Mouse (Mus musculus) hindbrain, embryonic 14.5 days (tissue): ENCODE measurements around the gene Pard3b. TPM values are rescaled to one million over a fixed set of nuclear protein-coding genes. Genes with fewer than 3 reads are reported as not detected.

Source experiments
- ATAC-seq: fragments of 200-750 bp; cut with Nextera tagmentation; 2 replicates; pipeline ENCODE4 v1.8.0; 2017; ENCODE audit warnings: moderate number of reproducible peaks, mild to moderate bottlenecking, moderate TSS enrichment, moderate library complexity; ENCODE audit not compliant: low FRiP score
- DNase-seq: peaks from one replicate; pipeline ENCODE4 v3.0.0-alpha.2; 2015; ENCODE audit warnings: low spot score
- H3K27ac ChIP-seq: fragments of 300-500 bp; sonication (generic); 2 replicates; pipeline ENCODE4 v1.5.1; 2014; ENCODE audit warnings: mild to moderate bottlenecking, moderate library complexity
- H3K27me3 ChIP-seq: fragments of 300-500 bp; sonication (generic); 2 replicates; pipeline ENCODE4 v1.6.1; 2014; ENCODE audit warnings: mild to moderate bottlenecking, low read length, mixed read lengths; ENCODE audit not compliant: control insufficient read depth, insufficient read depth
- H3K36me3 ChIP-seq: fragments of 300-500 bp; sonication (generic); replicated peaks from 2 replicates; pipeline ENCODE4 v1.6.1; 2014; ENCODE audit not compliant: control insufficient read depth, insufficient read depth
- H3K4me1 ChIP-seq: fragments of 300-500 bp; sonication (generic); replicated peaks from 2 replicates; pipeline ENCODE4 v1.6.1; 2014; ENCODE audit warnings: antibody characterized with exemption, low read length, mixed read lengths; ENCODE audit not compliant: control insufficient read depth, insufficient read depth
- H3K4me2 ChIP-seq: fragments of 300-500 bp; sonication (generic); replicated peaks from 2 replicates; pipeline ENCODE4 v1.6.1; 2014; ENCODE audit warnings: mild to moderate bottlenecking, moderate library complexity
- H3K4me3 ChIP-seq: fragments of 300-500 bp; sonication (generic); replicated peaks from 2 replicates; pipeline ENCODE4 v1.5.1; 2014; ENCODE audit warnings: mild to moderate bottlenecking, low read length
- H3K9ac ChIP-seq: fragments of 300-500 bp; sonication (generic); 2 replicates; pipeline ENCODE4 v1.6.1; 2014
- H3K9me3 ChIP-seq: fragments of 300-500 bp; sonication (generic); 2 replicates; pipeline ENCODE4 v1.6.1; 2016; ENCODE audit warnings: low read length; ENCODE audit not compliant: control insufficient read depth
- WGBS: fragments of 180-500 bp; shearing (Covaris S2); extraction: QIAGEN DNeasy Blood & Tissue Kit; methylation state at CpG from one replicate; pipeline ENCODE4 v1.1.7; 2014; 5-methylcytosine and 5-hydroxymethylcytosine counted together
- polyA plus RNA-seq: library from polyadenylated mRNA; unstranded; fragments of >200 nt; fragmentation: Nextera tagmentation; extraction: Ambion mirVana; gene quantifications from 2 replicates; pipeline ENCODE4 v1.2.1, GENCODE M21; 2014

Gene Pard3b
- polyA plus RNA-seq, 1 experiment from 2014 or later: 12.3 TPM

DNA sequence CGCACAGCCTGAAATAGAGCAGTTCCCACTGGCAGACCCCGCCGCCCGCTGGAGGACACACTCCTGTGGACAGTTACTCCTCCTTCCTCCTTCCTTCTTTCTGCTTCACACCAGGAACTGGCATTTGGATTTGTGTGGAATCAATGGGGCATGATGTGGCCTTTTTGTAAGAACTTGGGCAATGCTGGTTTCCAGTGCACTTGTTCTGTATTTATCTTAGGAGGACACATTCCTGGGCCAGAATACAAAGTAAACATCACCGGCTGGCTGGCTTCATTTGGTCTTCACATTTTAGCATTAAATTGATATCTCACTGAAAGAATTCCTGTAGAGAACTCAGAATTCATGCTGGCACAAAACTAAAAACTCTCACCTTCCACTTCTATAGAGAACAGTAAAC lies 695.6 kb downstream of the Pard3b start:
- H3K4me2 ChIP-seq: no peak overlapping the region
- no peak overlapping the region for H3K27ac ChIP-seq
- H3K9me3 ChIP-seq: no peaks in the 10 kb centered on the region
- H3K36me3 ChIP-seq: no peaks in the 10 kb centered on the region
- ATAC-seq (no peak), DNase-seq (no peak)
- H3K27me3 ChIP-seq: no peaks in the 10 kb centered on the region
- H3K9ac ChIP-seq: no peak overlapping the region
- H3K4me1 ChIP-seq: no peaks in the 10 kb centered on the region
- 48% methylated on average over 5 of the region's 5 CpGs for WGBS
- no peak overlapping the region for H3K4me3 ChIP-seq

DNA sequence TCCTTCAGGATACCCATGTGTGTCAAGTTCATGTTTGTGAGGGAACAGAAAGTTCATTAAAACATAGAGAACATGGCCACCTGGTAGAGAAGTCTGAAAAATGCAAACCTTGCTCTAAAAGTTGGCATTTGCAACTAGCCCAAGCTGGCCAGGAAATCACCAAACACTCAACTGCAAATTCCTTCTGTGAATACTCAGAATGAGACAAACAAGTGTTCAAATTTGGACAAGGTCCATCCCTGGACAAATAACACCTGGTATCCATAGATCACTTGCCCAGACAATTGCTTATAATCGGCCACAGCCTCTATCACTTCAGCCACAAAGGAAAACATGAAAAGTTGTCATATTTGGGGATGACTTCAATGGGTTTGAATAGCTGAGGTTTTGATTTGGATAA lies 701.6 kb downstream of the Pard3b start:
- Histone ChIP-seq H3K9me3 (no peaks in the 10 kb centered on the region), H3K27ac (no peak overlapping the region), H3K9ac (no peak overlapping the region), H3K4me3 (no peak overlapping the region), H3K4me1 (no peaks in the 10 kb centered on the region), H3K4me2 (no peak overlapping the region), H3K27me3 (no peaks in the 10 kb centered on the region), H3K36me3 (no peaks in the 10 kb centered on the region)
- WGBS: 93% methylated on average over 1 of the region's 1 CpGs
- ATAC-seq: no peak
- no peak for DNase-seq

DNA sequence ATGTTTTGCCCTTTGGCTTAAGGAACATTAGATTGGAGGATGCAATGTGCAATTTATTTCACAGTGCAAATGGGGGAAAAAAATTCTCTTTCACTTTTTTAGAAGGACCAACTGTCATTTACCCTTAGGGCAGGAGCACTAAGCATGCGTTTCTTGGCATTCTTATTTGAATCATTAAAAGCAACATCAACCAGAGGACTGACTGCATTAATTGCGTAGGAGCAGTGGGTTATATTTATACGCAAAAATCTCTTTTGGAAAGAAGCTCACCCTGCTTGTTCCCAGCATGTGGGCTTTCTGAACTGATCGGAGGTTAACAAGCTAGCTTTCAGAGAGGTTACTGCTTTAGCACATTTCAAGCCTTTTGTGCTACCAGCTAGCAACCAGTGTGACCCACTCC lies 705.7 kb downstream of the Pard3b start:
- 55% methylated on average over 4 of the region's 4 CpGs for WGBS

DNA sequence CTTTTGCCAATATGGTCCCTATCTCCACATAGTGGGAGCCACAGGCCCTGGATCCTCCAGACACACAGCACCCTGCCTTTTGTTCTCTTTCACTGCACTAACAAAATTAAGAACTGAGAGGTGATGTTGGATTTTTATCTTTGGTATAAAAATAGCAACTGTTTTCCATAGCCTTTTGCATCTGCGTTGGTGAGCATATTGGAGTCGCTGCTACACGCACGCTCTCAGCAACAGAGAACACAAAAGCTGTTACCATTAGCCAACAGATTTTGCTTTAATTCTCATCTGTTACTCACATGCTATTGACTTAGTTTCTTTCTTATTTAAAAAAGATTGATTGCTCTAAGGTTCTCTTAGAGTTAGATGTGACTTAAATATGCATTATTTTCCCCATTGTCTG lies 709.7 kb downstream of the Pard3b start:
- no peaks in the 10 kb centered on the region for H3K36me3 ChIP-seq
- no peaks in the 10 kb centered on the region for H3K27me3 ChIP-seq
- H3K27ac ChIP-seq: no peak overlapping the region
- H3K9me3 ChIP-seq: no peaks in the 10 kb centered on the region
- H3K4me3 ChIP-seq: no peak overlapping the region
- H3K9ac ChIP-seq: no peak overlapping the region
- no peak for DNase-seq
- H3K4me2 ChIP-seq: no peak overlapping the region
- no peak for ATAC-seq
- no peaks in the 10 kb centered on the region for H3K4me1 ChIP-seq
- WGBS: 55% methylated on average over 4 of the region's 4 CpGs

More for the DNA sequence above, 705.7 kb downstream of the Pard3b start:
- H3K36me3 ChIP-seq: no peaks in the 10 kb centered on the region
- ATAC-seq: no peak
- H3K27ac ChIP-seq: no peak overlapping the region
- no peaks in the 10 kb centered on the region for H3K4me1 ChIP-seq
- H3K27me3 ChIP-seq: no peaks in the 10 kb centered on the region
- no peak overlapping the region for H3K9ac ChIP-seq
- no peaks in the 10 kb centered on the region for H3K9me3 ChIP-seq
- no peak for DNase-seq
- H3K4me2 ChIP-seq: no peak overlapping the region
- no peak overlapping the region for H3K4me3 ChIP-seq

DNA sequence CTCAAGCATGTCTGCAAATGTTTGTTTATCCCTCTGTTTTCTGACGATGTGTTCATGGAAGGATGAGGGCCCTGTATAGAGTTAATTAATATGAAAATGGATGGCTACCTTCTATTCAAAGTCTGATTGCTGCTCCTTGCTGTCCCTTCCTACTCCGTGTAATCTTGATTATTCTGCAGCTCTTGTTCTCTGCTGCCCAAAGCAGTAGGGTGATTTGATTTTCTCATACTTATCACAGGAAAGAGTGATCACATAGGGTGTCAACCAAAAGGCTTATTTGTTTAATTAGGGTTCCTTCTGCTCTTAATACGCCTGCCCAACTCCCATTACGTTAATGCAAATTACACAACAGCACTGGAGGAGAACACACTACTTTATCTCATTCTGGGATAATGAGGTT lies 716.9 kb downstream of the Pard3b start:
- no peak overlapping the region for H3K4me3 ChIP-seq
- no peak overlapping the region for H3K9ac ChIP-seq
- WGBS: 21% methylated on average over 4 of the region's 4 CpGs
- ATAC-seq (no peak), DNase-seq (no peak)
- no peaks in the 10 kb centered on the region for H3K9me3 ChIP-seq
- H3K4me1 ChIP-seq: no peaks in the 10 kb centered on the region; the same call in 1 of the 2 replicates
- H3K27me3 ChIP-seq: no peaks in the 10 kb centered on the region
- H3K27ac ChIP-seq: no peak overlapping the region
- no peak overlapping the region for H3K4me2 ChIP-seq
- H3K36me3 ChIP-seq: no peaks in the 10 kb centered on the region

DNA sequence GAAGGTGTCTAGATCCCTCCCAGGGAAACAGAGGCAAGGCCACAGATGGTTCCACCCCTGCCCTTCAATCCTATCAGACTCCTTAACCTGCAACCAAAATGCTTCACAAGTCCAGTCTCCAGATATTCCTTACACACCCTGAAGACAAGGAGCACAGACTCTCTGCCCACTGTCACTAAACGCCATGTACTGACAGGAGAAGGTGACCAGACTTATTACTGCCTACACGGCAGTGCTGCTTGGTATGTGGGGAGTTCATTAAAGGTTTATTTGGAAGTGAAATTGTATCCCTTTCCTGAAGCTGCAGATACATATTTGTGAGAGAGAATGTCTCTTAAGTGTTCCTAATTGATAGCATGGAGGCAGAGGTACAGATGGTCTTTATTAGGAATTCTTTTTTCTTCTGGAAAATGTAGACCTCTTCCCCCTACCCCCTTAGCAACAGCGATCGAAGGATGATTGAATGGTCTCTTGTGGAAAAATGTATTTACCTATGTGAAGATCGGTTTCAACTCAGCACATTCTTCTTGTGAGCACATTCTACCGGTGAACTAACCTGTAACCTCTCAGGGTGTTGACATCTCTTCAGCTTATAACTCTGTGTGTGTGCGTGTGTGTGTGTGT lies 735.9 kb downstream of the Pard3b start:
- DNase-seq: no peak
- H3K27ac ChIP-seq: no peak overlapping the region
- no peaks in the 10 kb centered on the region for H3K4me1 ChIP-seq
- no peaks in the 10 kb centered on the region for H3K36me3 ChIP-seq
- no peaks in the 10 kb centered on the region for H3K9me3 ChIP-seq
- no peak for ATAC-seq
- H3K4me2 ChIP-seq: no peak overlapping the region
- no peaks in the 10 kb centered on the region for H3K27me3 ChIP-seq
- H3K4me3 ChIP-seq: no peak overlapping the region
- 84% methylated on average over 7 of the region's 7 CpGs for WGBS
- H3K9ac ChIP-seq: no peak overlapping the region

DNA sequence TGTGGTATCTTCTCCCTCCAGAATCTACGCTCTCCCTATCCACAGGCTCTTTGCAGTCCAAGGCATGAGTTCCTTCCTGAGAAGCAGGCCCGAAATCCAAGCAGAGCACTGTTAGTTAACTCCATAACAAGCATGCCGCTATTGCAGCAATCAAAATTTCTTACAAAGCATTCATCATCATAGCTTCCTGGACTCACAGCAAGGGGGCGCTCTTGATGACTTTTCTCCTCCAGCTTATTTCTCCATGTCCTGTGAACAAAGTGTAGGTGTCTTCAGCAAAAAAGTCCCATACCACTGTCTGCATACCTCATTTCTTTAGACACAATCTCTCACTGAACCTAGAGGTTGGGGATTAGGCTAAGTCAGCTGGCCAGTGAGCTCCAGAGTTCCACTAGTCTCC lies 739.7 kb downstream of the Pard3b start:
- Histone ChIP-seq H3K9me3 (no peaks in the 10 kb centered on the region), H3K9ac (no peak overlapping the region), H3K27me3 (no peaks in the 10 kb centered on the region), H3K27ac (no peak overlapping the region), H3K4me2 (no peak overlapping the region), H3K36me3 (no peaks in the 10 kb centered on the region), H3K4me3 (no peak overlapping the region), H3K4me1 (no peaks in the 10 kb centered on the region)
- DNase-seq: no peak
- WGBS: 82% methylated on average over 4 of the region's 4 CpGs
- no peak for ATAC-seq

DNA sequence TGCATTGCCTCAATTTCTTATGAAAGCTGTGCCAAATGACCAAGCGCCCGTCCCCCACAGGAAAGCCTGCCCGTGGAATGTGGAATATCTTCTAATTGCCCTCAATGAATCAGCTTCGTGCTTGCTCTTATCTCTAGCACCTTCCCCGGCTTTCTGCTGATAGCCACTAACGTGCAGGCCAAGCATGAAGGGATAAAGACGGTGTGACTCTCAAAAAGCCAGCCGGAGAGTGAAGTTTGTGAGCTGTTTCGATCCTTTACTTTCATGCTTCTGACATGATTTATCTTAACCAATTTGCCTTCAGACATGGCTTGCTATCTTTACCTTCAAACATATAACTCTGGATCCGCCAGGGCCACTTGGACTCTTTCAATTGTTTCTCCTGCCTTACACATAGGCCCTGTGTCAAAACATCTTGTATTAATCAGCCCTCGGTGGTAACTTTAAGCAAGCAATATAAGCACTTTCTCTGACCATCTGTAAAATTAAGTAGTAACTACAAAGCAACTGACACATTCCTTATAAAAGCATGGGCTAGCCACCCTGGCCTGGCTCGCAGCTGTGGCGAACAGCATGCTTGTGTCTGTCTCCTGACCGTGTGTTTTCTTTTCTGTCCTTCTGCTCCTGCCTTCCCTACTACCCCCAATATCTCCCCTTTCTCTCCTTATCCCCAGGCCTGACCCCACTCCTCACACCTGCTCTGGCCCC lies 744.3 kb downstream of the Pard3b start:
- Histone ChIP-seq H3K9ac (no peak overlapping the region), H3K36me3 (no peaks in the 10 kb centered on the region), H3K4me3 (no peak overlapping the region), H3K27me3 (no peaks in the 10 kb centered on the region), H3K4me1 (no peaks in the 10 kb centered on the region), H3K27ac (no peak overlapping the region), H3K4me2 (no peak overlapping the region), H3K9me3 (no peaks in the 10 kb centered on the region)
- 67% methylated on average over 14 of the region's 14 CpGs for WGBS
- ATAC-seq (no peak), DNase-seq (no peak)

DNA sequence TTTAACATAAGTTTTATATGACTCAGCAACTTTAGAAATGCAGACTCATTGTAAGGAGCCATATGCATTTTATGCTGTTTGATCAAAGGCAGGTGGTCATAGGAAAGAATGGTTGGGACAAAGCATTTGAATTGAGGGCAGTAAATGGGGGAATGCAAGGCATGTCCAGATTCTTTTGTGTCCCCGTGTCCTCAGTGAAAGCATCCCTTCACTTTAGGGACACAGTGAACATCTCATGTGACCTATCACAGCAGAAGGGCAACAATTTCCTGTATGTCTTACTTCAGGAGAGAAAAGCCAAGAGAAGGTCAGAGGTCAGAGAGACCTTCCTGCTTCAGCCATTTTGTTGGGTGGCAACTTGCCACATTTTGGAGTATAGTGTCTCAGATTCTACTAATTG lies 745.6 kb downstream of the Pard3b start:
- no peaks in the 10 kb centered on the region for H3K4me1 ChIP-seq
- no peak overlapping the region for H3K9ac ChIP-seq
- WGBS: 87% methylated on average over 1 of the region's 1 CpGs
- H3K4me3 ChIP-seq: no peak overlapping the region
- H3K36me3 ChIP-seq: no peaks in the 10 kb centered on the region
- H3K9me3 ChIP-seq: no peaks in the 10 kb centered on the region
- DNase-seq: no peak
- H3K27ac ChIP-seq: no peak overlapping the region
- no peak for ATAC-seq
- H3K4me2 ChIP-seq: no peak overlapping the region
- H3K27me3 ChIP-seq: no peaks in the 10 kb centered on the region
